8 mouse cellular contexts compared by ENCODE assay signal in the genomic region with DNA sequence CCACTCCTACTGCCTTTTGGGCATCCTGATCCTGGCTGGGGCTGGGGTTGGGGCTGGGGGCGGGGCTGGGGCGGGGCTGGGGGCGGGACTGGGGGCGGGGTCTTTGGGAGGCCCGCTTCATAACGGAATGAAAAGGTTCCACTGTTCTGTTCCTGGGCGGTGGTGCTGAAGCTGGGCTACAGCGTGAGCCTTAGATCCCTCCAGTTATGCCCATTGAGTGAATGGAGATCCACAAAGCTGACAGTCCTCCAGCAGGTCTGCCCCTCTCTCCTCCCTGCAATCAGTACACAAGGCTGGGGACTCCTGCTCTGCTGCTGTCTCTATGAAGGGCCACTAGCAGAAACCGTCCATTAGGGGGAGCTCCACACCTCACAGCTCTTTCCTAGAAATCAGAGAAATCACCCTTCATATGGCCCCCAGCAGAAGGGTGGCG.
A peak's percentile ranks its signal among the peaks of the same experiment; 100 is the strongest.
DNase-seq lines count a peak whose midpoint lies in the region; ATAC-seq and TF ChIP-seq lines count a peak whose summit lies in the region.

No protein-coding gene starts in this region.

- 0 out of 2 replicates have a peak, but pooled peaks have one; percentile 10 for ATAC-seq in embryonic facial prominence, embryonic 12.5 days (ENCODE audit: insufficient number of reproducible peaks, insufficient read depth, low FRiP score, low TSS enrichment)
- peak; percentile 53 for ATAC-seq in hindbrain, embryonic 12.5 days (ENCODE audit: low FRiP score)
- ATAC-seq in megakaryocyte progenitor cell, adult 5-6 weeks (replicated peaks; ENCODE audit: poor library complexity) = peak; percentile 97

- H3K27me3 ChIP-seq in ES-Bruce4 (ENCODE audit: control insufficient read depth, insufficient read depth, low read length, poor library complexity, severe bottlenecking) = no peaks in the 10 kb centered on the region
- H3K27me3 ChIP-seq in embryonic facial prominence, embryonic 12.5 days = peaks cover 2% of the 10 kb centered on the region; the same call in 1 of the 2 replicates
- no peaks in the 10 kb centered on the region for H3K27me3 ChIP-seq in hindbrain, embryonic 12.5 days

- no peak overlapping the region for H3K27ac ChIP-seq in ES-Bruce4 (ENCODE audit: insufficient read depth, low read length)
- H3K27ac ChIP-seq in embryonic facial prominence, embryonic 12.5 days = no peak overlapping the region
- H3K27ac ChIP-seq in hindbrain, embryonic 12.5 days = no peak overlapping the region

- peak overlapping the region; percentile 28 for H3K4me2 ChIP-seq in embryonic facial prominence, embryonic 12.5 days (replicated peaks)
- peak overlapping the region; percentile 38 for H3K4me2 ChIP-seq in hindbrain, embryonic 12.5 days (replicated peaks)

- no peak for TF ChIP-seq EP300 in ES-Bruce4 (IDR thresholded peaks at IDR 0.05; ENCODE audit: insufficient read depth, low read depth, low read length)

- peak; percentile 76 for TF ChIP-seq CTCF in ES-Bruce4 (IDR thresholded peaks at IDR 0.05; ENCODE audit: low read depth, low read length)

- no peaks in the 10 kb centered on the region for H3K4me1 ChIP-seq in ES-Bruce4 (ENCODE audit: control insufficient read depth, insufficient read depth, low read length)
- no peaks in the 10 kb centered on the region for H3K4me1 ChIP-seq in embryonic facial prominence, embryonic 12.5 days
- peaks cover 3% of the 10 kb centered on the region for H3K4me1 ChIP-seq in hindbrain, embryonic 12.5 days

- TF ChIP-seq POLR2A in ES-Bruce4 (IDR thresholded peaks at IDR 0.05; ENCODE audit: insufficient read depth, low read length) = no peak

- intact Hi-C loops in left cerebral cortex, postnatal 14 days (cut with DNase I) = no loop called here
- intact Hi-C loops in gastrocnemius, postnatal 36 days (cut with DNase I) = loop anchor here (5.0 kb wide), 1 partner anchor 378 kb away; no protein-coding TSS in a partner anchor

- H3K9me3 ChIP-seq in ES-Bruce4 (replicated peaks; ENCODE audit: control insufficient read depth, insufficient read depth, low read length, poor library complexity, severe bottlenecking) = no peaks in the 10 kb centered on the region
- no peaks in the 10 kb centered on the region for H3K9me3 ChIP-seq in embryonic facial prominence, embryonic 12.5 days
- H3K9me3 ChIP-seq in hindbrain, embryonic 12.5 days (replicated peaks) = no peaks in the 10 kb centered on the region

- H3K9ac ChIP-seq in ES-Bruce4 (ENCODE audit: low read depth, poor library complexity, severe bottlenecking) = no peak overlapping the region
- H3K9ac ChIP-seq in embryonic facial prominence, embryonic 12.5 days = no peak overlapping the region
- H3K9ac ChIP-seq in hindbrain, embryonic 12.5 days = no peak overlapping the region

- H3K4me3 ChIP-seq in ES-Bruce4 (ENCODE audit: low read depth, low read length) = peak overlapping the region; percentile 79
- no peak overlapping the region for H3K4me3 ChIP-seq in embryonic facial prominence, embryonic 12.5 days
- H3K4me3 ChIP-seq in hindbrain, embryonic 12.5 days = no peak overlapping the region

- peak; percentile 66 for DNase-seq in WW6 (ENCODE audit: low read depth, low spot score)
- DNase-seq in left cerebral cortex, postnatal 14 days (ENCODE audit: low spot score in 2 of 2) = peak; percentile 56 to 59
- DNase-seq in testis, postnatal 10 days (ENCODE audit: low spot score) = peak; percentile 44
- DNase-seq in gastrocnemius, postnatal 36 days = no peak

- WGBS in embryonic facial prominence, embryonic 12.5 days = under 1% methylated on average over 10 of the region's 10 CpGs
- 4% methylated on average over 10 of the region's 10 CpGs for WGBS in hindbrain, embryonic 12.5 days

- H3K36me3 ChIP-seq in ES-Bruce4 (ENCODE audit: control insufficient read depth, insufficient read depth, low read length, poor library complexity, severe bottlenecking) = no peaks in the 10 kb centered on the region
- no peaks in the 10 kb centered on the region for H3K36me3 ChIP-seq in embryonic facial prominence, embryonic 12.5 days
- H3K36me3 ChIP-seq in hindbrain, embryonic 12.5 days = no peaks in the 10 kb centered on the region

Comparison
In these comparisons a context has a peak if more than half of its experiments do, and no peak if none do; other contexts are left out.
1. DNase-seq: peak in WW6 (single experiment), left cerebral cortex, postnatal 14 days (2 of 2) and testis, postnatal 10 days (single experiment); none in gastrocnemius, postnatal 36 days (0 of 2).
2. ATAC-seq: peak in every context shown above with its lines; median percentile 97 in megakaryocyte progenitor cell, adult 5-6 weeks; 53 in hindbrain, embryonic 12.5 days; 10 in embryonic facial prominence, embryonic 12.5 days.